Mouse (Mus musculus) heart, adult 8-10 months (tissue): Measurements from ENCODE around the gene Bms1. TPM values are rescaled to one million over a fixed set of nuclear protein-coding genes. Genes with fewer than 3 reads are reported as not detected.

Experiments used
- DNase-seq: peaks from one replicate; pipeline ENCODE4 v3.0.0; 2022; ENCODE audit warnings: low spot score
- microRNA-seq: library from miRNA; unstranded; fragments of <30 nt; microRNA quantifications from one replicate; pipeline ENCODE4 v1.2.0, GENCODE M21; 2022
- total RNA-seq, 4 experiments: library from RNA; stranded (reverse); gene quantifications; 2 replicates each; pipeline ENCODE4 v1.2.4; 2022

Gene Bms1
- total RNA-seq, 4 experiments from 2014 or later, result 19.4 to 20.7 (median 19.8) TPM

GRCm38 (mm10) chr6:118366196-118366595 lies 53.1 kb downstream of the Bms1 start:
- DNase-seq, result no peak

- DNase-seq, result no peak
These were observed 53.5 kb downstream of the Bms1 start for GRCm38 (mm10) chr6:118365781-118366180.

- DNase-seq, result no peak
These were observed 68.9 kb downstream of the Bms1 start for GRCm38 (mm10) chr6:118350342-118350741.

DNA sequence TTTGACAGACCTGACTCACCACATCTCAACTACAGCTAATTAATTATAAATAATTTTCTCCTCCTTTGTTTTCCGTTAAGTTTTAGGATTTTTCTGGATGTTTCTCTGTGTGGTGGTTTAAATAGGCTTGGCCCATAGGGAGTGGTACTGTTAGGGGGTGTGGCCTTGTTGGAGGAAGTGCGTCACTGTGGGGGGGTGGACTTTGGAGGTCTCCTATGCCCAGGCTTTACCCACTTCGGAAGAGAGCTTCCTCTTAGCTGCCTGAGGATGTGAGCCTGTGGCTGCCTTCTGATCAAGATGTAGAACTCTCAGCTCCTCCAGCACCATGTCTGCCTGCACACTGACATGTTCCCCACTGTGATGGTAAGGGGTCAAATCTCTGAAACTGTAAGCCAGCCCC lies 71.1 kb downstream of the Bms1 start:
- DNase-seq, result no peak

DNA sequence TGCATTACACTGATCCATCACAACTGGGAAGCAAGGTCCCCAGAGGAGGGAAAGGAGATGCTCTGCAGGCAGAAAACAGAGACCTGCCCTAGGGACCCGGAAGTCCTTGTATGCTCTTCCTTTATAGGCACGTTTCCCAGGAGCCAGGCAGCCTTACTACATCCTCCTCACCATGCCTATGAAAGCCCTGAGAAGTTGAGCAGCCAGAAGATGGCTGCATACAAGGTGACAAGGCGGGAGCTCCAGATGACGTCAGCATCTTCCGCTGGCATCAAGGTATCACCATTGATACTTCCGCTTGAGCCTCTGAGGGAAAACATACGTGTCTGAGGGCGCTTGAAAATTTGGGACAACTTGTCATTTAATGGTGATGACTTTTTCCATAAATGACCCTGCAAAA lies 72.0 kb downstream of the Bms1 start:
- DNase-seq, result no peak

- DNase-seq, result no peak
These were observed 77.3 kb downstream of the Bms1 start for GRCm38 (mm10) chr6:118341861-118342485.

GRCm38 (mm10) chr6:118337660-118338059 lies 81.6 kb downstream of the Bms1 start:
- no peak for DNase-seq

DNA sequence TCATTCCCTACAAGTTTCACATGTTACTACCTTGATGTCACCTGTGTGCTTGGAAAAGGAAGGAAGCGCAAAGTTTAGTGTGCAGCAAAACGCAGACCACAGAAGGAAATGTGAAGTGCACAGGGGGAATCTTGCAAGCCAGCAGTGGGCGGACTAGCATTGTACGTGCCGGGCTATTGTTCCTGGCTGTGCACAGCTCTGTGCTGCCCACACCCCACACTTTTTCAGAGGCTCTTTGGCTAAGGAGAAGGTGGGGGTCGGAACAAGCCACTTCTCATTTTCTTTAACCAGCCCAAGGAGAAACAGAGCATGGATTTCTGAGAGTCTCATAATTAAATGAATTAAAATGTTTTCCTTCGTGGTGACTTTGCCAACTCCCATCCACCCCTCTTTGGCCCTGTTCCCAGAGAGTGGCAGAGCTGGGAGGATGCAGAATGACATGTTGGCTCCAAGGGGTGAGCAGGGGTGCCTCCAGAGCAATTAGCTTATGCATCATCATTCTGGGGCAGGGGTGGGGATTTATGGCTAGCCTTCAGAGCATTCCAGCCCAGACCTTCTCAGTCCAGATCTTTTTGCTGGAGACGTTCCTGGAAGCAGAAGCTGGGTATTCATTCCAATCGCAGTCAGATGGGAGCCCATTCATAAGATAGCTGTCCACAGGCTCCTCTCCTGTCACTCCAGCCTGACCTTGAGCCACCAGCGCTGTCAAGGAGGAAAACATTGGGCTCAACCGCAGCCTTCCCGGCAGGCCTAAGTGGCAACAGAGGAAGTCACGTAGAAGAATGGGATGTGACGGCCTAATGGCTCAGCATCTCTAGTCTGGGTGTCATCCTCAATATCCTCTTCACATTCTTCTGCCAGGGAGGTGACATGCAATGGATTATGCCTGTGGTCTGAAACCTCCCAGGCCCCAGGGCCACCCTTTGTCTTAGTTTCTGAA lies 82.5 kb downstream of the Bms1 start:
- no peak for DNase-seq

DNA sequence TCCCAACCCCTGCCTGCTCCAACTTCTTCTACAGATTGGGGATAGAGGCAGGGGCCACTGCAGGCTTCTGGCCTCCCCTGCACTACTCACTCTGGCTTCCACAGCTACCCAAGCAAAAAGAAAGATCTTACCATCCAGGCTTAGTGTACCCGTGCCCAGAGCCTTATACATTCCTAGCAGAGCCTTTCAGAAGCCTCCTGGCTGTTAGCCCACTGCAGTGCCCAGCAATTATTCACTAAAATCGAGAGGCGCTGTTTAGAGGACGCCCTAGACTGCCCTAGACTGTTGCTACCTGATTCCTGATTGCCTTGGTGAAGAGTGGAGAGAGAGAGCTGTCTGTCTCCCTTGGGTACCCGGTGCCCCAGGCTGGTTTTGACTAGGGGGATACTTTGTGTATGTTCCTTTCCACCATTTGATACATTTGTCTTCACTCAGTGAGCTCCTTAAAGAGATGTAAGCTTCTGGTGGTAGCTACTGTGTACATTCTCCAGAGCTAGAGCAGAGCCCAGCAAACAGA lies 83.3 kb downstream of the Bms1 start:
- no peak for DNase-seq

DNA sequence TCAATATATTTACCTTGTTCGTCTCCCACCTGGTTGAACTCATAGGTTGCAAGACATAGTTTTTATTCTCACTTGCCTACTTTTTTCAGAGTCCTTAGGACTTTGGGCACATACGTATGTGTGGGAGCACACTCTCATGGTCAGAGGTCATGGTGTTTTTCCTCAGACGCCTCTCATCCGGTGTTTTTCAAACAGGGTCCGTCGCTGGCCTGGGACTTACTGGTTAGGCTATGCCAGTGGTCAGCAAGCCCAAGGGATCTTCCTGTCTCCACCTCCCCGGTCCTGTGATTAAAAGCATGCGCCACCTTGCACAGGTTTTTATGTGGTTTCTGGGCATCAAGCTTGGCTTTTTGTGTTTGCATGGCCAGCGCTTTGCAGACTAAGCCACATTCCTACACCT lies 85.4 kb downstream of the Bms1 start:
- DNase-seq, result no peak

Small RNA genes within 50 kb of the gene (microRNA-seq; reads per million reads assigned to microRNA genes)
- gene Gm25953, result not detected

Other genes with a start within 250 kb of the Bms1 start
- gene Ret, start 221.8 kb downstream of the Bms1 start, total RNA-seq, result 1 to 10 TPM; 1.8 to 5.5 (median 4.3) TPM
- 1 to 10 TPM in 3 of 4 experiments, under 1 TPM in 1; 0.92 to 1.8 (median 1.7) TPM for gene Zfp248, start 36.1 kb upstream of the Bms1 start, total RNA-seq
- gene Zfp9, start 59.8 kb upstream of the Bms1 start, total RNA-seq, result 1 to 10 TPM; 5.1 to 5.6 (median 5.2) TPM
- 1 to 10 TPM; 1.6 to 3.5 (median 2.4) TPM for gene Ankrd26, start 142.8 kb upstream of the Bms1 start, total RNA-seq